Mouse (Mus musculus) liver, postnatal 0 days (tissue): ENCODE data around the gene Zfp202. TPM values are rescaled to one million over a fixed set of nuclear protein-coding genes. Genes with fewer than 3 reads are reported as not detected.
"Not testable (repeated sequence)": the region's sequence is repeated elsewhere in the genome, so short reads cannot be mapped to it uniquely, and the experiment has no call there.

ENCODE experiments used
- ATAC-seq: fragments of 200-750 bp; cut with Nextera tagmentation; 2 replicates; pipeline ENCODE4 v1.8.0; 2017; ENCODE audit warnings: mild to moderate bottlenecking, moderate library complexity
- DNase-seq: peaks from one replicate; pipeline ENCODE4 v3.0.0-alpha.2; 2016
- H3K27ac ChIP-seq: fragments of 300-500 bp; sonication (generic); 2 replicates; pipeline ENCODE4 v1.5.1; 2014; ENCODE audit warnings: antibody characterized with exemption, moderate library complexity, mild to moderate bottlenecking, low read depth
- H3K27me3 ChIP-seq: fragments of 300-500 bp; sonication (generic); 2 replicates; pipeline ENCODE4 v1.6.1; 2014; ENCODE audit warnings: low read length, control low read depth, mixed read lengths; ENCODE audit not compliant: insufficient read depth
- H3K36me3 ChIP-seq: fragments of 300-500 bp; sonication (generic); replicated peaks from 2 replicates; pipeline ENCODE4 v1.6.1; 2014; ENCODE audit warnings: mild to moderate bottlenecking, control low read depth, low read length, moderate library complexity, mixed read lengths; ENCODE audit not compliant: insufficient read depth
- H3K4me1 ChIP-seq: fragments of 300-500 bp; sonication (generic); 2 replicates; pipeline ENCODE4 v1.6.1; 2014; ENCODE audit warnings: antibody characterized with exemption, mild to moderate bottlenecking, control low read depth; ENCODE audit not compliant: insufficient read depth
- H3K4me2 ChIP-seq: fragments of 300-500 bp; sonication (generic); 2 replicates; pipeline ENCODE4 v1.6.1; 2014; ENCODE audit warnings: low read depth, mild to moderate bottlenecking, low read length, moderate library complexity, mixed read lengths
- H3K4me3 ChIP-seq: fragments of 300-500 bp; sonication (generic); 2 replicates; pipeline ENCODE4 v1.5.1; 2014; ENCODE audit warnings: low read depth, low read length
- H3K9ac ChIP-seq: fragments of 300-500 bp; sonication (generic); replicated peaks from 2 replicates; pipeline ENCODE4 v1.6.1; 2014; ENCODE audit warnings: mild to moderate bottlenecking, moderate library complexity
- H3K9me3 ChIP-seq: fragments of 300-500 bp; sonication (generic); 2 replicates; pipeline ENCODE4 v1.6.1; 2016; ENCODE audit warnings: mild to moderate bottlenecking, control low read depth, low read length, mixed read lengths
- CTCF ChIP-seq: sonication (generic); IDR thresholded peaks from 2 replicates; pipeline ENCODE4 v1.5.1; 2016; ENCODE audit warnings: antibody characterized with exemption, low read depth
- EP300 ChIP-seq: IDR thresholded peaks from 2 replicates; pipeline ENCODE4 v1.6.1; 2016; ENCODE audit warnings: antibody characterized with exemption, low read depth, mild to moderate bottlenecking
- WGBS: fragments of 180-500 bp; shearing (Covaris S2); extraction: QIAGEN DNeasy Blood & Tissue Kit; methylation state at CpG from one replicate; pipeline ENCODE4 v1.1.7; 2014; ENCODE audit not compliant: insufficient replicate concordance; 5-methylcytosine and 5-hydroxymethylcytosine counted together
- polyA plus RNA-seq: library from polyadenylated mRNA; unstranded; fragments of >200 nt; fragmentation: Nextera tagmentation; extraction: Ambion mirVana; gene quantifications from 2 replicates; pipeline ENCODE4 v1.2.1, GENCODE M21; 2015

Gene Zfp202
- 0.60 and 0.78 TPM in 2 replicates for polyA plus RNA-seq

GRCm38 (mm10) chr9:40192098-40193038, at the start of gene Zfp202:
Gene Zfp202, plus strand, starts transcription at chr9:40192316.
- Histone ChIP-seq H3K4me2 (peak within 1 kb of the TSS; percentile 79), H3K4me1 (peaks cover 7% of the 10 kb centered on the region), H3K27ac (peak within 1 kb of the TSS; percentile 60), H3K9me3 (no peaks in the 10 kb centered on the region), H3K9ac (peak within 1 kb of the TSS; percentile 70), H3K27me3 (no peaks in the 10 kb centered on the region), H3K36me3 (no peaks in the 10 kb centered on the region), H3K4me3 (peak within 1 kb of the TSS; percentile 71)
- peak; percentile 95 for ATAC-seq
- peak; percentile 40 for TF ChIP-seq CTCF
- TF ChIP-seq EP300 = no peak
- 3% methylated on average over 49 of the region's 63 CpGs for WGBS
- DNase-seq = peak; percentile 84

GRCm38 (mm10) chr9:40155118-40155644, 36.9 kb upstream of the Zfp202 start:
- H3K36me3 ChIP-seq = no peaks in the 10 kb centered on the region
- ATAC-seq (no peak), DNase-seq (no peak)
- no peak overlapping the region for H3K4me3 ChIP-seq
- no peak overlapping the region for H3K27ac ChIP-seq
- WGBS = 68% methylated on average over 4 of the region's 4 CpGs
- H3K4me2 ChIP-seq = no peak overlapping the region
- no peak overlapping the region for H3K9ac ChIP-seq
- H3K4me1 ChIP-seq = no peaks in the 10 kb centered on the region
- H3K27me3 ChIP-seq = no peaks in the 10 kb centered on the region
- no peaks in the 10 kb centered on the region for H3K9me3 ChIP-seq
- TF ChIP-seq CTCF (no peak), EP300 (no peak)

DNA sequence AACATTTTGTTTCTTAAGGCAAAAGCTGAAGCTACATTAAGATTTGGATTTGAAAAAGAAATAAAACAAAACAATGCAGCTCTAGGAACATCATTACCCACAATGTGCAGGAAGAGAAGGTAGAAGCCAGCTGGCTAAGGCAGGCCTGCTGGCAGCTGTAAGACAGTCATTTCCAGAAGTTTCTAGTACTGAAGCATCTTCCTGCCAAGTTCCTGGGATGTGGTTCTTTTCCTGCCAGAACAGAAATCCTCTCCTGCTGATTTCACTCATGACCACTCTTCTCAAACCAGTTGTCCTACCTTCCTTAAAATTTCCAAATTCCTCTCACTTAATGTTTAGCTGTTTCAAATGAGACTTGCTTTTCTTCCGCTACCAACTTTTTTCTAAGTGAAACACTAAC, 25.7 kb upstream of the Zfp202 start:
- Histone ChIP-seq H3K9ac (no peak overlapping the region), H3K4me3 (no peak overlapping the region), H3K27me3 (no peaks in the 10 kb centered on the region), H3K27ac (no peak overlapping the region), H3K36me3 (no peaks in the 10 kb centered on the region), H3K4me1 (no peaks in the 10 kb centered on the region), H3K4me2 (no peak overlapping the region), H3K9me3 (no peaks in the 10 kb centered on the region)
- no peak for TF ChIP-seq CTCF
- no peak for TF ChIP-seq EP300
- no peak for DNase-seq
- WGBS = 79% methylated on average over 1 of the region's 1 CpGs
- ATAC-seq = no peak

- no peak overlapping the region for H3K4me2 ChIP-seq
- H3K9me3 ChIP-seq = no peaks in the 10 kb centered on the region
- H3K4me1 ChIP-seq = no peaks in the 10 kb centered on the region
- H3K4me3 ChIP-seq = no peak overlapping the region
- no peak overlapping the region for H3K9ac ChIP-seq
- WGBS = 75% methylated on average over 6 of the region's 6 CpGs
- TF ChIP-seq EP300 (no peak), CTCF (no peak)
- no peak for ATAC-seq
- DNase-seq = no peak
- no peaks in the 10 kb centered on the region for H3K36me3 ChIP-seq
- no peaks in the 10 kb centered on the region for H3K27me3 ChIP-seq
- H3K27ac ChIP-seq = no peak overlapping the region
These were observed 15.1 kb upstream of the Zfp202 start for GRCm38 (mm10) chr9:40177017-40177416.

DNA sequence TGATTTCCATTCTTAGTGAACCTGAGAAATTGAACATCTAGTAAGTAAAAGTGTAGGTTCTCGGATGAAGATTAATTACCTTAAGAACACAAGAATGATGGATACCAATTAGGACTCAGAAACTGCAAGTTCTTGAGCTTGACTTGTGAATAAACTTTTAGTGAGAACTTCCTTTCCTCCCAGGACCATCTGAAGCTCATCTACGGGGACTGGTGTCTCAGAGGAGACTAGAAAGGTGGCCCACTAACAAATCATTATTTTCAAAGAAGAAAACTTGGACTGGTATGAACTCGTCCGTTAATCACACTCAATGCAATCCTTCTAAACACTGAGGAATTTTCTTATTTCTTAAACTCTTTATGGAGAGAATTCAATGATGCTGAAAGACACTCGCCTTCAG, 11.5 kb upstream of the Zfp202 start, which contains the start of gene Olfr986:
Gene Olfr986 (plus strand): TSS at position 301 of the 400 bp plus-strand sequence.
- 76% methylated on average over 5 of the region's 5 CpGs for WGBS
- Histone ChIP-seq H3K27ac (no peak within 1 kb of the TSS), H3K4me1 (no peaks in the 10 kb centered on the region), H3K36me3 (no peaks in the 10 kb centered on the region), H3K9ac (no peak within 1 kb of the TSS), H3K9me3 (no peaks in the 10 kb centered on the region), H3K4me3 (no peak within 1 kb of the TSS), H3K27me3 (no peaks in the 10 kb centered on the region), H3K4me2 (no peak within 1 kb of the TSS)
- TF ChIP-seq EP300 (no peak), CTCF (no peak)
- DNase-seq = no peak
- no peak for ATAC-seq

GRCm38 (mm10) chr9:40185166-40185565, 7.0 kb upstream of the Zfp202 start:
- not testable (repeated sequence) for H3K27me3 ChIP-seq, ATAC-seq, DNase-seq, H3K4me2 ChIP-seq, H3K4me3 ChIP-seq, H3K9ac ChIP-seq, H3K36me3 ChIP-seq, H3K9me3 ChIP-seq, H3K27ac ChIP-seq, H3K4me1 ChIP-seq
- 68% methylated on average over 2 of the region's 2 CpGs for WGBS
